8 mouse cellular contexts compared by ENCODE assay signal in genomic region chr11:98902621-98903245, GRCm38 (mm10). TPM values are rescaled to one million over a fixed set of nuclear protein-coding genes. Genes with fewer than 3 reads are reported as not detected.
DNase-seq lines count a peak whose midpoint lies in the region; ATAC-seq and TF ChIP-seq lines count a peak whose summit lies in the region.

No protein-coding gene starts in this region.

- in situ Hi-C loops in ES-E14 (cut with MboI; ENCODE audit: low sequenced_read_pairs in 2 of 2, unreplicated experiment in 2 of 2), result no loop called here

- peak overlapping the region; percentile 89 for H3K27ac ChIP-seq in hindbrain, embryonic 10.5 days
- H3K27ac ChIP-seq in hindbrain, embryonic 16.5 days (ENCODE audit: low read depth, low read length), result no peak overlapping the region
- peak overlapping the region; percentile 67 for H3K27ac ChIP-seq in ES-E14 (ENCODE audit: insufficient read depth, low read depth, low read length, poor library complexity, severe bottlenecking)
- peak overlapping the region; percentile 50 for H3K27ac ChIP-seq in embryonic facial prominence, embryonic 14.5 days (replicated peaks; ENCODE audit: low read depth, low read length)
- H3K27ac ChIP-seq in midbrain, embryonic 11.5 days (ENCODE audit: low read depth, low read length), result no peak overlapping the region

- H3K27me3 ChIP-seq in hindbrain, embryonic 10.5 days (ENCODE audit: insufficient read depth, poor library complexity, severe bottlenecking), result no peaks in the 10 kb centered on the region
- H3K27me3 ChIP-seq in hindbrain, embryonic 16.5 days (replicated peaks; ENCODE audit: control insufficient read depth, insufficient read depth, low read length), result no peaks in the 10 kb centered on the region
- H3K27me3 ChIP-seq in embryonic facial prominence, embryonic 14.5 days (replicated peaks; ENCODE audit: control insufficient read depth, insufficient read depth, low read length), result no peaks in the 10 kb centered on the region
- H3K27me3 ChIP-seq in midbrain, embryonic 11.5 days (ENCODE audit: control insufficient read depth, insufficient read depth, low read length), result no peaks in the 10 kb centered on the region

- H3K4me1 ChIP-seq in hindbrain, embryonic 10.5 days (replicated peaks), result peaks cover 42% of the 10 kb centered on the region
- no peaks in the 10 kb centered on the region; the same call in 1 of the 2 replicates for H3K4me1 ChIP-seq in hindbrain, embryonic 16.5 days (ENCODE audit: control insufficient read depth, insufficient read depth, low read depth, low read length)
- H3K4me1 ChIP-seq in ES-E14 (ENCODE audit: control insufficient read depth in 2 of 2, insufficient read depth in 2 of 2, low read length in 2 of 2, poor library complexity in 1 of 2), result peaks cover 6 to 35% of the 10 kb centered on the region in 2 experiments; a peak in 3 of 4 replicates
- peaks cover 9% of the 10 kb centered on the region for H3K4me1 ChIP-seq in embryonic facial prominence, embryonic 14.5 days (ENCODE audit: control insufficient read depth, insufficient read depth, low read length)
- H3K4me1 ChIP-seq in midbrain, embryonic 11.5 days (ENCODE audit: control insufficient read depth, insufficient read depth, low read length), result peaks cover 13% of the 10 kb centered on the region

- peaks cover 59% of the 10 kb centered on the region for H3K36me3 ChIP-seq in hindbrain, embryonic 10.5 days
- peaks cover 22% of the 10 kb centered on the region for H3K36me3 ChIP-seq in hindbrain, embryonic 16.5 days (ENCODE audit: control insufficient read depth, insufficient read depth, low read length)
- H3K36me3 ChIP-seq in ES-E14 (ENCODE audit: control insufficient read depth, insufficient read depth, low read length, poor library complexity, severe bottlenecking), result peaks cover 9% of the 10 kb centered on the region; the same call in 1 of the 2 replicates
- peaks cover 37% of the 10 kb centered on the region for H3K36me3 ChIP-seq in embryonic facial prominence, embryonic 14.5 days (ENCODE audit: control insufficient read depth, insufficient read depth, low read length)
- peaks cover 15% of the 10 kb centered on the region for H3K36me3 ChIP-seq in midbrain, embryonic 11.5 days (ENCODE audit: control insufficient read depth, insufficient read depth, low read length)

- no peak overlapping the region for H3K4me2 ChIP-seq in hindbrain, embryonic 16.5 days (ENCODE audit: low read length)
- H3K4me2 ChIP-seq in embryonic facial prominence, embryonic 14.5 days (ENCODE audit: low read depth, low read length), result no peak overlapping the region
- no peak overlapping the region for H3K4me2 ChIP-seq in midbrain, embryonic 11.5 days

- WGBS in hindbrain, embryonic 10.5 days, result 5% methylated on average over 10 of the region's 10 CpGs
- 14% methylated on average over 10 of the region's 10 CpGs for WGBS in hindbrain, embryonic 16.5 days
- WGBS in embryonic facial prominence, embryonic 14.5 days, result 10% methylated on average over 10 of the region's 10 CpGs
- 3% methylated on average over 10 of the region's 10 CpGs for WGBS in midbrain, embryonic 11.5 days

- H3K4me3 ChIP-seq in hindbrain, embryonic 10.5 days, result peak overlapping the region; percentile 33
- no peak overlapping the region for H3K4me3 ChIP-seq in hindbrain, embryonic 16.5 days (ENCODE audit: low read length)
- no peak overlapping the region for H3K4me3 ChIP-seq in ES-E14 (ENCODE audit: insufficient read depth in 1 of 2, low read depth in 1 of 2, low read length in 2 of 2, poor library complexity in 1 of 2, severe bottlenecking in 1 of 2)
- H3K4me3 ChIP-seq in embryonic facial prominence, embryonic 14.5 days (ENCODE audit: low read depth, low read length), result no peak overlapping the region
- no peak overlapping the region for H3K4me3 ChIP-seq in midbrain, embryonic 11.5 days (ENCODE audit: low read depth, low read length)

- peak; percentile 70 for DNase-seq in hindbrain, embryonic 10.5 days (ENCODE audit: low spot score)
- DNase-seq in ES-E14 (ENCODE audit: low read depth, low spot score), result no peak
- peak; percentile 48 for DNase-seq in embryonic facial prominence, embryonic 14.5 days (ENCODE audit: low spot score)
- peak; percentile 92 for DNase-seq in midbrain, embryonic 11.5 days (ENCODE audit: low spot score, missing footprints)
- no peak for DNase-seq in layer of hippocampus, postnatal 36 days
- DNase-seq in B cell, adult 2 months, result no peak
- DNase-seq in MN1 (ENCODE audit: low spot score), result no peak

- no peak for ATAC-seq in hindbrain, embryonic 16.5 days
- peak; percentile 15; the same call in 1 of the 2 replicates for ATAC-seq in embryonic facial prominence, embryonic 14.5 days (ENCODE audit: low read depth)
- peak; percentile 42; the same call in 1 of the 2 replicates for ATAC-seq in midbrain, embryonic 11.5 days (ENCODE audit: low FRiP score)

- H3K9me3 ChIP-seq in hindbrain, embryonic 10.5 days, result no peaks in the 10 kb centered on the region
- no peaks in the 10 kb centered on the region for H3K9me3 ChIP-seq in hindbrain, embryonic 16.5 days (ENCODE audit: control insufficient read depth, low read length)
- H3K9me3 ChIP-seq in ES-E14 (ENCODE audit: control insufficient read depth, insufficient read depth, low read depth, low read length), result no peaks in the 10 kb centered on the region
- H3K9me3 ChIP-seq in embryonic facial prominence, embryonic 14.5 days (ENCODE audit: control insufficient read depth, low read length), result no peaks in the 10 kb centered on the region
- no peaks in the 10 kb centered on the region for H3K9me3 ChIP-seq in midbrain, embryonic 11.5 days (ENCODE audit: control insufficient read depth, low read length)

- no peak overlapping the region for H3K9ac ChIP-seq in hindbrain, embryonic 16.5 days (ENCODE audit: low read depth, low read length)
- 0 out of 2 replicates have a peak overlapping the region, but pooled peaks have one; percentile 10 for H3K9ac ChIP-seq in ES-E14 (ENCODE audit: insufficient read depth, low read depth, low read length, poor library complexity, severe bottlenecking)
- H3K9ac ChIP-seq in embryonic facial prominence, embryonic 14.5 days (ENCODE audit: low read depth, low read length), result no peak overlapping the region
- 0 out of 2 replicates have a peak overlapping the region, but pooled peaks have one; percentile 26 for H3K9ac ChIP-seq in midbrain, embryonic 11.5 days (ENCODE audit: low read length)

TF ChIP-seq in ES-E14, 5 proteins besides CTCF, POLR2A, EP300 and RAD21:
- no peak for TF ChIP-seq CHD2 (IDR thresholded peaks at IDR 0.05; ENCODE audit: low read depth, low read length)
- no peak for TF ChIP-seq HCFC1 (IDR thresholded peaks at IDR 0.05; ENCODE audit: borderline replicate concordance, insufficient read depth, low read length)
- no peak for TF ChIP-seq ZC3H11A (IDR thresholded peaks at IDR 0.05; ENCODE audit: borderline replicate concordance, low read depth, low read length)
- no peak for TF ChIP-seq ZNF384 (IDR thresholded peaks at IDR 0.05; ENCODE audit: low read depth, low read length)
- no peak for TF ChIP-seq MAFK (IDR thresholded peaks at IDR 0.05; ENCODE audit: insufficient read depth, low read depth, low read length)

RNA-seq across cellular contexts. Expression of gene Cdc6, which starts 4.9 kb away (rescaled TPM):
- 45.3 and 63.7 TPM in 2 replicates for polyA plus RNA-seq in hindbrain, embryonic 10.5 days (2016; fragmentation: Nextera tagmentation; extraction: Ambion mirVana)
- 4.6 and 6.3 TPM in 2 replicates for polyA plus RNA-seq in hindbrain, embryonic 16.5 days (2015; fragmentation: Nextera tagmentation; extraction: Ambion mirVana)
- 32.7 and 51.3 TPM in 2 replicates for total RNA-seq in ES-E14 (2012; rRNA removed)
- 22.7 and 23.0 TPM in 2 replicates for polyA plus RNA-seq in embryonic facial prominence, embryonic 14.5 days (2014; fragmentation: Nextera tagmentation; extraction: Ambion mirVana)
- 44.3 and 45.0 TPM in 2 replicates for polyA plus RNA-seq in midbrain, embryonic 11.5 days (2014; fragmentation: Nextera tagmentation; extraction: Ambion mirVana)
- total RNA-seq in layer of hippocampus, postnatal 36 days (2021), result under 1 TPM; 0.50 to 0.88 TPM

RNA-seq across cellular contexts. Expression of gene Rara, which starts 24.9 kb away (rescaled TPM):
- 28.4 and 53.7 TPM in 2 replicates for polyA plus RNA-seq in hindbrain, embryonic 10.5 days (2016; fragmentation: Nextera tagmentation; extraction: Ambion mirVana)
- polyA plus RNA-seq in hindbrain, embryonic 16.5 days (2015; fragmentation: Nextera tagmentation; extraction: Ambion mirVana), result 12.1 and 16.7 TPM in 2 replicates
- 25.8 and 30.1 TPM in 2 replicates for total RNA-seq in ES-E14 (2012; rRNA removed)
- polyA plus RNA-seq in embryonic facial prominence, embryonic 14.5 days (2014; fragmentation: Nextera tagmentation; extraction: Ambion mirVana), result 46.4 and 50.3 TPM in 2 replicates
- 13.2 and 14.8 TPM in 2 replicates for polyA plus RNA-seq in midbrain, embryonic 11.5 days (2014; fragmentation: Nextera tagmentation; extraction: Ambion mirVana)
- total RNA-seq in layer of hippocampus, postnatal 36 days (2021), result 10 to 100 TPM; 18.5 to 18.7 TPM

RNA-seq across cellular contexts. Expression of gene Wipf2, which starts 39.3 kb away (rescaled TPM):
- polyA plus RNA-seq in hindbrain, embryonic 10.5 days (2016; fragmentation: Nextera tagmentation; extraction: Ambion mirVana), result 4.6 and 4.7 TPM in 2 replicates
- polyA plus RNA-seq in hindbrain, embryonic 16.5 days (2015; fragmentation: Nextera tagmentation; extraction: Ambion mirVana), result 4.1 and 4.2 TPM in 2 replicates
- 4.7 and 5.8 TPM in 2 replicates for total RNA-seq in ES-E14 (2012; rRNA removed)
- polyA plus RNA-seq in embryonic facial prominence, embryonic 14.5 days (2014; fragmentation: Nextera tagmentation; extraction: Ambion mirVana), result 3.9 and 4.3 TPM in 2 replicates
- polyA plus RNA-seq in midbrain, embryonic 11.5 days (2014; fragmentation: Nextera tagmentation; extraction: Ambion mirVana), result 4.4 and 5.9 TPM in 2 replicates
- total RNA-seq in layer of hippocampus, postnatal 36 days (2021), result 10 to 100 TPM; 67.3 to 72.9 TPM

Comparison
In these comparisons a context has a peak if more than half of its experiments do, and no peak if none do; other contexts are left out.
1. H3K27ac ChIP-seq: peak in hindbrain, embryonic 10.5 days (single experiment), ES-E14 (single experiment) and embryonic facial prominence, embryonic 14.5 days (single experiment); none in hindbrain, embryonic 16.5 days (single experiment) and midbrain, embryonic 11.5 days (single experiment).
2. DNase-seq: peak in hindbrain, embryonic 10.5 days (single experiment), embryonic facial prominence, embryonic 14.5 days (single experiment) and midbrain, embryonic 11.5 days (single experiment); none in ES-E14 (single experiment), layer of hippocampus, postnatal 36 days (0 of 2), B cell, adult 2 months (0 of 2) and MN1 (single experiment).
3. H3K9ac ChIP-seq: peak in ES-E14 (single experiment) and midbrain, embryonic 11.5 days (single experiment); none in hindbrain, embryonic 16.5 days (single experiment) and embryonic facial prominence, embryonic 14.5 days (single experiment).